Mouse (Mus musculus) monocyte, adult 59 days (primary cell): Measurements from ENCODE around the gene Rmnd1. TPM values are rescaled to one million over a fixed set of nuclear protein-coding genes. Genes with fewer than 3 reads are reported as not detected.

ENCODE experiments used
- total RNA-seq, 2 experiments: library from RNA; stranded (reverse); gene quantifications; one replicate each; pipeline ENCODE4 v1.2.4; 2023

The Rmnd1 gene
- 10 to 100 TPM; 28.5 to 38.4 TPM for total RNA-seq

GRCm38 (mm10) chr10:4432123-4432931, at the start of gene Rmnd1, which contains the start of gene Armt1:
Gene Rmnd1, minus strand, starts transcription at chr10:4432388.
Gene Armt1, plus strand, starts transcription at chr10:4432467.

GRCm38 (mm10) chr10:4387701-4388383, 44.3 kb downstream of the Rmnd1 start, which contains the start of gene Zbtb2:
Gene Zbtb2, minus strand, starts transcription at chr10:4388108.

Other genes with a start within 250 kb of the Rmnd1 start
- 1 to 10 TPM; 1.0 to 1.1 TPM for gene Akap12, start 166.0 kb downstream of the Rmnd1 start, total RNA-seq
- gene Zbtb2, start 44.3 kb downstream of the Rmnd1 start, total RNA-seq, result 10 to 100 TPM; 21.9 to 25.3 TPM
- gene Armt1, start 79 bp upstream of the Rmnd1 start, total RNA-seq, result 10 to 100 TPM; 10.0 to 10.7 TPM
- under 1 TPM; 0.15 to 0.18 TPM for gene Ccdc170, start 50.1 kb upstream of the Rmnd1 start, total RNA-seq
- 1 to 10 TPM; 7.9 to 9.5 TPM for gene Esr1, start 179.2 kb upstream of the Rmnd1 start, total RNA-seq